Mouse (Mus musculus): ENCODE measurements around the gene Mast3. TPM values are rescaled to one million over a fixed set of nuclear protein-coding genes. Genes with fewer than 3 reads are reported as not detected.

Gene Mast3
- total RNA-seq, 1 experiment from 2014 or later, result 9.6 TPM

- ATAC-seq (replicated peaks; ENCODE audit: insufficient number of reproducible peaks, low FRiP score, low TSS enrichment, poor library complexity, severe bottlenecking), result no peak
Measured at GRCm38 (mm10) chr8:70790846-70791245, 14.0 kb downstream of the Mast3 start.

DNA sequence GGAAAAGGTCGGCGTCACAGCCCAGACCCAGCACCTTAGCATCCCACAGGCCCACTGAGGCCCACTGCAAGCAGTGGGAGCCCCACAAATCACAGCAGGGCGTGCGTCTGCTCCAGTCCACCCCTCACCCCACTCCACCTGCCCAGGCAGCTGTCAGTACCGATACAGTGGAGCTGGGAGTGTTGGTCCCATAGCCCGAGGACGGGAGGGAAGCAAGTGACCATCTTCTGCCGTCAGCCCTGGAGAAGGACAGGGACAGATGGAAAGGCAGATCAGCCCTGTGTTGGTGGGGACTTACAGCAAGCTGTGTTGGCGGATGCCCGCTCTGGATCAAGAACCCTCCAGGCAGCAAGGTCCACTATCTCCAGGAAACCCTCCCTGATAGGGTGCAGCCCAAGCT lies 15.8 kb downstream of the Mast3 start:
- no peak for ATAC-seq (replicated peaks; ENCODE audit: insufficient number of reproducible peaks, low FRiP score, low TSS enrichment, poor library complexity, severe bottlenecking)

- no peak for ATAC-seq (replicated peaks; ENCODE audit: insufficient number of reproducible peaks, low FRiP score, low TSS enrichment, poor library complexity, severe bottlenecking)
Measured at GRCm38 (mm10) chr8:70787941-70788667, 16.8 kb downstream of the Mast3 start.

DNA sequence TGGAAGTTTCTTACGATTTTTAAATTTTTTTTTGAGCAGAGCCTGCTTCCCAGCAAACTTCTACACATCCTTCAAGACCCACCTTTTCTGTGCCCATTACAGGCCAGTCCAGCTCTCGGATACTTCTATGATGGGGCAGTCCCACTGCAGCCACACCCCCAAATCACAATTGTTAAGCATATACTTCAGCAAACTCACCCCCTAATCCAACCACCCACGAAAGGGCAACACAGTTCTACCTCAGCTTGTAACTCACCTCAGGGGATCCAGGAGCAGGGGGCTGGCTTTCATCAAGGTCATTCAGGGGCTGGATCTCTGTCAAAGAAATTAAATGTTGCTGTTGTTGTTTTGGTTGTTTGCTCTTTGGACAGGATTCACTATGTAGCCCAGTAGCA lies 17.8 kb downstream of the Mast3 start:
- ATAC-seq (replicated peaks; ENCODE audit: insufficient number of reproducible peaks, low FRiP score, low TSS enrichment, poor library complexity, severe bottlenecking), result no peak

GRCm38 (mm10) chr8:70786291-70787050 lies 18.4 kb downstream of the Mast3 start:
- ATAC-seq (replicated peaks; ENCODE audit: insufficient number of reproducible peaks, low FRiP score, low TSS enrichment, poor library complexity, severe bottlenecking), result no peak

- no peak for ATAC-seq (replicated peaks; ENCODE audit: insufficient number of reproducible peaks, low FRiP score, low TSS enrichment, poor library complexity, severe bottlenecking)
Measured at GRCm38 (mm10) chr8:70780093-70780492, 24.8 kb downstream of the Mast3 start.

GRCm38 (mm10) chr8:70776496-70777444 lies 28.1 kb downstream of the Mast3 start, which contains the start of gene Pik3r2:
Gene Pik3r2, minus strand, starts transcription at chr8:70776713.
- peak; percentile 77 for ATAC-seq (replicated peaks; ENCODE audit: insufficient number of reproducible peaks, low FRiP score, low TSS enrichment, poor library complexity, severe bottlenecking)

- no peak for ATAC-seq (replicated peaks; ENCODE audit: insufficient number of reproducible peaks, low FRiP score, low TSS enrichment, poor library complexity, severe bottlenecking)
Measured at GRCm38 (mm10) chr8:70775851-70776495, 28.9 kb downstream of the Mast3 start.

DNA sequence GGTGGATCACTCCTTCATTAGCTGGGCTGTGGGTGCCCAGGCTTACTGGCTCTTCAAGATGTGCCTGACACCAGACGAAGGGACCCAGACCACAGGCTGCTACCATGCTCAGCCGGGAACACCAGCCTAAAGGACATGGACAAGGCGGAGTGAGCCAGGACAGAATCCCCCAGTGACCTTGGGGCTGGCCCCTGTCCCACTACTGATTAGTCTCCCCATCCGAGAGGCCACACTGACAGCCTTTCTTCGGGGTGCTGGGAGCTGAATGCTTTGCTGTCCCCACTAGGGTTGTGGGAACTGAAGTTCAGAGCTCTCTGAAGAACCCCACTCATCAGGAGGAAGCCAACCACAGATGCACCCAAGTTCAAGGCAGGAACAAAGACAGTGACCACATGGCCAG lies 29.6 kb downstream of the Mast3 start:
- no peak for ATAC-seq (replicated peaks; ENCODE audit: insufficient number of reproducible peaks, low FRiP score, low TSS enrichment, poor library complexity, severe bottlenecking)

DNA sequence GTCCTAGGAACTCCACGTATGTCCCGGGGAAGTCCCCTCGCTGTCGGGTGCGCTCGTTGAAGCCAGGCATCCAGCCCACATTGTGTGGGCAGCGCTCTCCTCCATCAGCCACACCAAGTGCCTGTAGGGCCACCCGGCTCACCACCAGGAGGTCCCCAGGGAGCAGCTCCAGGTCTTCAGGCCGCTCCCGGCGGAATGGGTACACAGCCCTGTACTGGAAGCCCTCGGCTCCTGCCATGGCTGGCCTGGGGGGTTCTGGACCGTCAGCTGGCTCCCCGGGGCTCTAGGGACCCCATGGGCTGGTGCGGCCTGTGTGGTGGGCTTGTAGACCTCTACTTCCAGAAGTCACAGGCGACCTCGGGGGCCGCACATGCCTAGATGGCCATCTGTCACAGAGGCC lies 30.1 kb downstream of the Mast3 start:
- no peak for ATAC-seq (replicated peaks; ENCODE audit: insufficient number of reproducible peaks, low FRiP score, low TSS enrichment, poor library complexity, severe bottlenecking)

DNA sequence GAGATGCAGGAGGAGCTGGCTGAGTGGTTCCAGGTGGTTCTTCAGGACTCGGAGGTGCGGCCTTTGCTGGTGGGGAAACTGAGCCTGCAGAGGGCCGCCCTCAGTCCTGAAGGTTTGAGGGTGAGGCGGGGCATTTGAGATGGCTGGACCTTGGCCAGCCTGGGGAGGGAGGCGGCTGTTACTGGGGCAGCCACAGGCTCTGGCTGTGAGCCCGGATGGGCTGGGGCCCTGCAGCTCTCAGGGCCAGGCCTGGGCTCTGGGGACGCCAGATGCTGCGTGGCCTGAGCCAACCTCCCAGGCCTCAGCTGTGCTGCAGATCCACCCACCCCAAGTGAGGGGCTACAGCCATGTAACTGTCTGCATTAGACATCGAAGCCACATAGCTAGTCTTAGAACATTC lies 31.0 kb downstream of the Mast3 start:
- no peak for ATAC-seq (replicated peaks; ENCODE audit: insufficient number of reproducible peaks, low FRiP score, low TSS enrichment, poor library complexity, severe bottlenecking)

- no peak for ATAC-seq (replicated peaks; ENCODE audit: insufficient number of reproducible peaks, low FRiP score, low TSS enrichment, poor library complexity, severe bottlenecking)
Measured at GRCm38 (mm10) chr8:70773410-70773809, 31.4 kb downstream of the Mast3 start.

- no peak for ATAC-seq (replicated peaks; ENCODE audit: insufficient number of reproducible peaks, low FRiP score, low TSS enrichment, poor library complexity, severe bottlenecking)
Measured at GRCm38 (mm10) chr8:70772890-70773289, 32.0 kb downstream of the Mast3 start.

- ATAC-seq (replicated peaks; ENCODE audit: insufficient number of reproducible peaks, low FRiP score, low TSS enrichment, poor library complexity, severe bottlenecking), result no peak
Measured at GRCm38 (mm10) chr8:70772075-70772474, 32.8 kb downstream of the Mast3 start.

- no peak for ATAC-seq (replicated peaks; ENCODE audit: insufficient number of reproducible peaks, low FRiP score, low TSS enrichment, poor library complexity, severe bottlenecking)
Measured at GRCm38 (mm10) chr8:70771217-70771616, 33.6 kb downstream of the Mast3 start.

- no peak for ATAC-seq (replicated peaks; ENCODE audit: insufficient number of reproducible peaks, low FRiP score, low TSS enrichment, poor library complexity, severe bottlenecking)
Measured at GRCm38 (mm10) chr8:70770748-70771147, 34.1 kb downstream of the Mast3 start.

- ATAC-seq (replicated peaks; ENCODE audit: insufficient number of reproducible peaks, low FRiP score, low TSS enrichment, poor library complexity, severe bottlenecking), result no peak
Measured at GRCm38 (mm10) chr8:70769858-70770257, 35.0 kb downstream of the Mast3 start.

DNA sequence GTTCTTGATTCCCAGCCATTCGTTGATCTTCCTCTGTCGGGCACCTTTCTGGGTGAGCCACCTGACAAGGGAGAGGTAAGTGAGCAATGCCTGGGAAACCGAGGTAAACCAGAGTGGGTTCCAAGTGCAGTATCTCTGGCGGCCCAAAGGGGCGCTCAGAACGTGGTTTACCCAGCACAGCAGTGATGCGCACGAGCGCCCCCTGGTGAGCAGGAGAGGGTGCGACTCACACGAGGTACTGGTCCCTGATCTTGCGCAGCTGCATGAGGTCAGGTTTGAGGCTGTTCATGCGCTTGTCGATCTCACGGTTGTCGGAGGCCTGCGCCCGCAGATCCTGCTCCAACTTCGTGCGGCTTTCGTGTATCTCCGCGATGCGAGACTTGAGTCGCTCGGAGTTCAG lies 35.5 kb downstream of the Mast3 start:
- ATAC-seq (replicated peaks; ENCODE audit: insufficient number of reproducible peaks, low FRiP score, low TSS enrichment, poor library complexity, severe bottlenecking), result peak; percentile 63

DNA sequence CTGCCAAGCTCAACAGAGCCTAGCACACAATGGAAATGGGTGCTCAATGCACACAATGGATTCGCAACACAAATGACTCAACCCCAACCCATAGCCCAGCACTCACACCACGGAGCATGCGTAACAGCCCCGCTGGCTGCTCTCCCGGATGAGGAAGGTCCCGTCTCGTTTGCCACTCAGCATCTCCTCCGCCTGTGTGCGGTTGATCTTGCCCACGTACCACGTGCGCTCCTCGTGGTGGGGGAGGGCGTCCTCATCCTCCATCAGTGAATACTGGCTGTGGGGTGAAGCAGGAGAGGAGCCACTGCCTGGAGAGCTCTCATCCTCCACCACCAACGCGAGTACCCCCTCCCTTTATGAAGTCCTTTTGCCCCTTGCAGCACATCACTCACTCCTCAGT lies 35.9 kb downstream of the Mast3 start:
- 0 out of 2 replicates have a peak, but pooled peaks have one; percentile 2 for ATAC-seq (replicated peaks; ENCODE audit: insufficient number of reproducible peaks, low FRiP score, low TSS enrichment, poor library complexity, severe bottlenecking)
